Mouse (Mus musculus): Measurements from ENCODE around the gene Nr1d2.
"Not testable (repeated sequence)": the region's sequence is repeated elsewhere in the genome, so short reads cannot be mapped to it uniquely, and the experiment has no call there.

Gene Nr1d2

DNA sequence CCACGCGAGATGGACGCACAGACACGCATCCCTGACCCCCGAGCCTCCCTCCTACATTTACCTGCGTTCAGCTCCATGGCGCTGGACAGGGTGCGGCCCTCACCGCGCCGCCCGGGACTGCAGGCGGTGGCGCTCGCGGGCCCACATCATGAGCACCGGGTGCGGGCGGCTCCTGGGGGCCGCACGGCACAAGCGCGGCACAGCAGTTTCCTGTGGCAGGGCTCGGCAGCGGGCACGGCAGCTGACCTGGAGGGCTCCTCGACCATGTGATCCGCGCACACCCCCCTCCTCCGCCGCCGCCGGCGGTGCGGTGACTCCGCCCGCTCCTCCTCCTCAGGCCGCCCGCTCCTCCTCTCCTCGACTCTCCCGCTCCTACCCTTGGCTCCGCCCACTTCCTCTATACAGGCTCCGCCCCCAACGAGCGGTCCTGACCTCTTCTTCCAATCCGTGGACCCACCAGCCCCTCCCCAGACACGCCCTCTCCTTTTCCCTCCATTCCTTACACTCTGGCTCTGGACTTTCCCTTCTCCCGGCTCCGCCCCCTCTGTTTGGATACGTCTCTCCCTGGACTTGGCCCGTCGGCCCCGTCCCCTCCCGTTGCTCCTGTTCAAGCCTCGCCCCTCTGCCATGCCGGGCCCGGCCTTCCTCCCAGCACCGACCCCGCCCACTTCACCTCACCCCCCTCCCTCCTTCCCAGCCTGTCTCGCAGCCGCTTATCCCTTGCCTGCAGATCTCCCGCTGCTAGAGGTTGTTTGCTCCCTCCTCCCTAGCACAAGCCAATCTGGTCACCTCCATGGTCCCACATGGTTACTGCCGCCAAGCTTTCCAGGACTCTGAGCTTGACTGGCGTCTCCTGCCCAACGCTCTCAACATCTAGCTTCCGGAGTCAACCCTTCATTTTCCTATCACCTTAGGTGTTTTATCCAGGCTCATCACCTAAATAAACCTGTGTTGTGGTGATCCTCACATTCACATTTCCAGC, at the start of gene Nr1d2:
TSS of gene Nr1d2 (minus strand) at position 378 of the 982 bp plus-strand sequence.
- peak; percentile 98 for DNase-seq (ENCODE audit: low spot score)

DNA sequence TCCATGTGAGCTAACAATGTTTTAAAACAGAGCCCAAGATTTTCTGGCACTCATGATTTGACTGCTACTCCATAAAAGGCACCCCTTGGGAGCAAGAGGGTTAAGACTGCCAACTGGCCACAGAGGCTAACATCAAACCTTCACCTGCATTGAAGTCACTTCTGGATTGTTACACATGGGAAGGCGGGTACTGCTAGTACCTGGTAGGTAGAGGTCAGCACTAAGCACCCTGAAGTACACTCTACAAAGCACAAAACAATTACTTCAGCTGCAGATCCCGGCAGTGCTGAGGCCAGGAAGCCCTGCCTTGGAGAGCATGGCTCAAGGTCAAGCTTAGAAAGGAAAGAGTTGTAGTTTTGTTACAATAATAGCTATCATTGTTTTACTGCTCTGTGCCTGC, 48.5 kb upstream of the Nr1d2 start:
- no peak for DNase-seq (ENCODE audit: low spot score)

DNA sequence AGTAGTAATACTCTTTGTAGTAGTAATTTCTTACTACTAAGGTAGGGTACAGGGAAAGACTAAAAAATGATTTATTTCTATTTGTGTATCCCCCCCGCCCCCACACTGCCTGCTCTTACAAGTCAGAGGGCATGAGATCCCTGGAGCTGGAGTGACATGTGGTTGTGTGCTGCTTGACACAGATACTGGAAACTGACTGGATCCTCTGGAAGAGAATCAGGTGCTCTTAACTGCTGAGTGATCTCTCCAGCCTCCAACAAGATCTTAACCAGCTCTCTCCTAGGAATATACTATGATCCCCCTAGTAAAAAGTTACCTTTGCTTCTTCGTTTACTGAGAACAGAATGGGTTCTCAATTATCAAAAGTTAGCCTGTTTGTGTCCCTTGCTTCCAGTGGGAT, 47.5 kb upstream of the Nr1d2 start:
- DNase-seq (ENCODE audit: low spot score), result no peak

DNA sequence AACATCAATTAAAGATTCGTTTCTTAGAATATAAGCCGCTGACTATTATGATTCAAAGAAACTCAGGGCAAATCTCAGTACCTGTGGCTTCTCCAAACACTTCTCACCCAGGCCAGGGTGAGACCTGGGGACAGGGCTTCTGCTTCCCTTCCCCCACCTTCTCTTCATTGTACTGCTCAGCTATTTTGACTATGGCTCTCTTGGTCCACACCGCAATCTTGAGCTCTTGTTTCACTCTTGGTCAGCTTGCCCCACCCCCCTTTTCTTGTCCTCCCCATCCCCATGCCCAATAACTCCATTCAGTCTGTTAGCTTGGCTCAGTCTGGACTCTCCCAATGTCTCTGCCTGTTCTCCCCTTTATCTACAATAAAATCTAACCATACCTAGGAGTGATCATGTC, 46.5 kb upstream of the Nr1d2 start:
- DNase-seq (ENCODE audit: low spot score), result no peak

DNA sequence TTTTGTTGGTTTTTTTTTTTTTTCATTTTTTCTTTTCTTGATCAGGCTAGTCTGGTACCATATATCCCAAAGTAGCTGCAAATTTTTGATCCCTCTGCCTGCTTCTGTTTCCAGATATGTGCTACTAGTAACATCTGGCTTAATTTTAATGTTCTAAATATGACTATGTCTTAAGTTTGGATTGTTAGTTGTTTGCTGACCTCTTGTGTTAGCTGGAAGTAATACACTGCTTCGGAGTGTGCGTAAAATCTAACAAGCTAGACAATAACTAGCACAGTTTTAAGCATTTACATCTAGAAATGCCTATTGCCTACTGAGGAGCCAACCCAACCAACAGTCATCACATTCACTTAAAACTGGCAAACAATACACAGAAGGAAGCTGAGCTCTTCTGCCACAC, 45.7 kb upstream of the Nr1d2 start:
- no peak for DNase-seq (ENCODE audit: low spot score)

DNA sequence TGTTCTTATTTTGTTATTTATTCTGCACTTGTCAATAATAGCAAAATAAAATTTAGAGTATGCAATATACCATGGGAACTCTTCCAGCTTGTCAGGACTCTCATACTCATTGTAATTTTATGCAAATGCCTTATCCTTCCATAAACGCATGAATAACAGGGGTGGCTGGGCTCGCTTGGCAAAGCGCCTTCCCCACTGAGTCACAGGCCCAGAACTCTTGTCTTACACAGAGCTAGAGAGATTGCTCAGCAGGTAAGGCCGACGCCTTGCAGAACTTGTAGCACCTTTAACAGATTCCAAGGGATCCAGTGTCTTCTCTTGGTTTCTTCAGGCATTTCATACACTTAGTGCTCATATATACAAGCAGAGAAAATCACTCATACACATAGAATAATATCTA, 41.4 kb upstream of the Nr1d2 start:
- no peak for DNase-seq (ENCODE audit: low spot score)

DNA sequence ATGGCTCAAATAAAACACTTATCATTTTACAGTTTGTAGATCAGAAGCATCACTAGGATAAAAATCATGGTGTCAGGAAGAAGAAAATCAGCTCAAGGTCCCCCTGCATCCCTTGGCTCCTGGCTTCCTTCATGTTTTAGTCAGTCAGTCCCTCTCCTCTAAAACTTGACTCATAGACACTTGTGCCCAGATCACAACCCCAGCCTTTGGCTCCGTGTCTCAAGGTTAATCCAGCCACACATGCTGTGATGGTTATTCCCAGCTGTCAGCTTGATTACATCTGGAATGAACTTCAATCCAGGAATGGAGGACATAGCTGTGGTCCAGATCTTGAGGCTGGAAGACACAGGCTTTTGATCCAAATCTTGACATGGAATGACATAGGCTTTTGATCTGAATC, 35.6 kb upstream of the Nr1d2 start:
- DNase-seq (ENCODE audit: low spot score), result no peak

DNA sequence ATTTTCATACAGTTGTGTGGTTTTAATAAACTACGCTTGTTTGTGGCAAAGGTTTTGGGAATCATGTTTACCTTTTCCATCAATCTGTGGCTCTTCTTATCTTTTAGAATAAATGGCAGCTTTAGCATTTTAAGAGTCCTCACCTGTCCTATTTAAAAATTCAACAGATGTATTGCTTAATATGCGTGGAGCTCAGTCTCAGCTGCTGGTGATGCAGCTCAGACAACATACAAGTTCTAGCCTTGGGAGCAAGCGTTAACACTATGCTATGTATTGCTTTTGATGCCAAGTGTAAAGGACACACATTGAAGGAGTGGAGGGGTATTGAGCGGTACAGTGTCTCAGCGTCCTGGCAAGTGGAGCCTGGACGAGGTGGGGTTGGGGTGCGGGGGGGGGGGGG, 32.7 kb upstream of the Nr1d2 start:
- DNase-seq (ENCODE audit: low spot score), result no peak

DNA sequence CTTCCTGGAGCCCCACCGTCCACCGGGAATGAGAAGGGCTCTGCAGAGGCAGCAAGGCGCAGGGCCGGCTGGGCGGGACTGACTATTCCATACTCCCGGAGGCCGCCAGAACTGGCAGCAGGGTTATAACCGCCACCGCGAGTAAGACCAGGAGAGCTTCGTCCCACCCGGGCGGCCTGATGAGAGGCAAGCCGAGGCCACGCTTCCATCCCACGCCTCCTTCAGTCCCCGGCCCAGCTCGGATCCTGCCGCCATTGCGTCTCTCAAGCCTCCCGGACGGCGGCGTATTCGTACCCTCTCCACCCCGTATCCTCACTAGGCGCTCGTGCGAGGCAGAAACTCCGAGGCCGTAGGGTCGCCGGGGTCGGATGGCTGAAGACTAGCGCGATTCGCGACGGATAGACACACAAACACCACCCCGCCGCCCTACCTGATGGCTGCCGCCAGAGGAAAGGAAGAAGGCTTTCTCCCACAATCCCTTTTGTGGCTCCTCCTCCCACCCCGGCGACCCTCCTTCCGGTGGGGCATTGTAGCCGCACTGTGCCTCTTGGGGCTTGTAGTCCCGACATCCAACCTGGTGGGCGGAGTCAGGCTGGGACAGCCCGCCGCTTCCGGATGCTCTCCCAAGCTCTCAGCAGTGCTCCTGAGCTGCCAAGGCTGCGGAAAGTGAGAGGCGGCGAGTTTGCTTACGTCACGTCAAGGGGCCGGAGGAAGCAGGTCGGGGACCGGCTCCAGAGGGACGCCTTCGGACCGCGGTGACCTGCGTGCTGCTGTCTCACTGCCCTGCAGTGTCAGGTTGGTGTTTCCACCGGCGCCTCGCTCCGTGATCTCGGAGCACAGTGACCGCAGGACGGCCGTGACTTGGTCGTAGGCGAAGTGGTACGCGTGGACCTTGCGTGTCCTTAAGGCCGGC, 31.9 kb upstream of the Nr1d2 start, which contains the start of the genes Nkiras1 and Rpl15:
TSS of gene Nkiras1 (plus strand) at position 608 of the 913 bp plus-strand sequence.
TSS of gene Rpl15 (minus strand) at position 863 of the 913 bp plus-strand sequence.
- DNase-seq (ENCODE audit: low spot score), result peak; percentile 92

DNA sequence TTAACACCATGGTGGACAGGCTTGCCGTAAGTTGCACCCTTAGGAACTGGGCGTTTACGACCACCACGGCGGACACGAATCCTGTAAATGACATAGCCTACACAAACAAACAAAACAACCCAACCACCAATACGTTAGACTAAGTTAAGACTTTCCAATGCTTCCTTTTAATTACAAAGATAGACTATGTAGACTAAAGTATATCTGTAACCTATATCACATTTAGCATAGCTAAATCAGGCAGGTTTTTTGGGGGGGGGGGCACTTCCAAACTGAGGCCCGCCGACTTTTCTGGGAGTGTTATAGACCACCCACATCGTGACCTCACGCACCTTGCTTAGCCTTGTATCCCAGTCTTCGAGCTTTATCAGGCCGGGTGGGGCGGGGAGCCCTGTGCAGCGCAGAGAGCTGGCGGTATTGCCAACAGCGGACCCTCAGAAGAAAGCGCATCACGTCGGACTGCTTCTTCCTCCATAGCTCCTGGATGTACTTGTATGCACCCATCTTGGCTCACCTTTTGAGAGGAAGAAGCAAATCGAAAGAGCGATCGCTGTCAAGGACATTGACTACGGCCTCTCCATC, 31.1 kb upstream of the Nr1d2 start:
- not testable (repeated sequence) for DNase-seq (ENCODE audit: low spot score)

DNA sequence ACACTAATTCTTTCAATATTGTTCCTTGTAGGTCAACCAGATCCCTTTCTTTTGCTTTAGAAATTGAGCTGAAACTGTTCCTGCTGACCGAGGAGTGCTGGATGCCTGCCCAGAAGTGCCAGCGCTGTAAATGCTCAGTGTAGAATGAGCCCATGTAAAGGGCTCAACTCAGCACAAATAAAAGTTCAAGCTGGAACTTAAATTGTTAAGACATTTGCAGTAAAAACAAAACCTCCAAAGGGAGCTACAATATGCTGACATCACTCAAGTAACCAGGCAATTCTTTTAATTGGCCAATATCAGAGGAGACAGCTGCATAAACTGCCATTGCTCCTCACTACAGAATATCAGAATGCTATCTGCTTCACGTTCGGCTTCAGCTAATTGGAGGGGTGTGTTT, 24.5 kb upstream of the Nr1d2 start:
- no peak for DNase-seq (ENCODE audit: low spot score)

DNA sequence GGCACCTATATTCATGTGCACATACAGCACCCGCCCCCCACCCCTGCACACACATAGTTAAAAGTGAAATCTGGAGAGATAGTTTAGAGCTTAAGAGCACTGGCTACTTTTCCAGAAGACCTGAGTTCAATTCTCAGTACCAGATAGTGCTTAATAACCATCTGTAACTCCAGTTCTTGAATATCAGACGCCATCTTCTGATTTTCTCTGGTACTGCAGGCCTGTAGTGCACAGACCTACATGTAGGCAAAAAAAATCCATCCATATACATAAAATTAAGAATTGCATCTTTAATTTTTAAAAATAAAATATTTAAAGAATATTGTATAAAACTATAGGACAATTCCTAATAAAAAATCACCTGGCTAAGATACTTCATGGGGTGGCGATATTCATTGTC, 22.3 kb upstream of the Nr1d2 start:
- no peak for DNase-seq (ENCODE audit: low spot score)

DNA sequence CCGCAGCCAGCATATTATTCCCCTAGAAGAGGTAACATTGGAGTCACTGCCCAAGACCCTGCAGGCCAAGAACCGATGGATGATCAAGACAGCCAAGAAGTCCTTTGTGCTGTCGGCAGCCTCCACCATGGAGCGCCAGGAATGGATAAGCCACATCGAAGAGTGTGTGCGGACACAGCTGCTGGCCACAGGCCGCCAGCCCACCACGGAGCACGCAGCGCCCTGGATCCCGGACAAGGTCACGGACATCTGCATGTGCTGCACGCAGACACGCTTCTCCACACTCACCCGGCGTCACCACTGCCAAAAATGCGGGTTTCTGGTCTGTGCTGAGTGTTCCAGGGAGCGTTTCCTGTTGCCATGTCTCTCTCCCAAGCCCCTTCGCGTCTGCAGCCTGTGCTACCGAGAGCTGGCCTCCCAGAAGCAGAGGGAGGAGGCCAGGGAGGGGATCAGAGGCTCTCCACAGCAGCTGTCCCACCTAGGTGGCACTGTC, 3.8 kb upstream of the Nr1d2 start:
- no peak for DNase-seq (ENCODE audit: low spot score)

DNA sequence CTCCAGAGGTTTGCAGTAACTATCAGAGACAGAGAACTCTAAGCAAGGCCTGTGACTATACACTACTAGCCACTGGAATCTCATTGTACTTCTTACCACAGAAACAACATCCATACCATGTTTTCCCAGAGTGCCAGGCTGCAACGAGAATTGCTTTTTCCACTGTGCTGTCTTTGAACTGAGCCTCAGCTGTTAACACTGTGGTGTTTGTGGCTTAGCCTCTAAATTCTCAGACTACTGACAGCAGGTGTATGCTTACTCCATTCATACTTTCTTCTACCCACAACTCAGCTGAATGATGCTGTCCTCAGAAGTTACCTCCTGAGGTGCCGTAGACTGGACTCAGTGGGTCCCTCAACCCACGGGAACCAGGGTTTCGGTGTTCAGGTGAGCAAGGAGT, 2.9 kb upstream of the Nr1d2 start:
- no peak for DNase-seq (ENCODE audit: low spot score)

DNA sequence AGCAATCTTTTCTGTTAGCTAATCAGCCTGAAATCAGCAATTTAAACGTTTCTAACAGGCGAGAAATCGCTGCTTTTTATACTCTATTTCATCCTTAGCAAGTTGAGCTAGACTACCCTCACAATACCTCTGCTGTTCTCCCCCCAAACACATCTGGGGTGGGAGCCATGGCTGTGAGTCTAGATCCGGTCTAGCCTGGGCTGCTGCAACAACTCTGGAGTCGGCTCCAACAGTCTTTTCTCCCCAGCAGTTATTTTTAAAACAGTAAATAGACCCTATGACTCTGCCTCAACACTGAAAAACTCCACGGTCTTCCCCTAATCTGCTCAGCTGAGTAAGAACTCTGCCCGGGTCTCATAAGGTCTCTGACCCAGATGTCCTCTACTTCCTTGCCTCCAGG, 1.2 kb upstream of the Nr1d2 start:
- no peak for DNase-seq (ENCODE audit: low spot score)

DNA sequence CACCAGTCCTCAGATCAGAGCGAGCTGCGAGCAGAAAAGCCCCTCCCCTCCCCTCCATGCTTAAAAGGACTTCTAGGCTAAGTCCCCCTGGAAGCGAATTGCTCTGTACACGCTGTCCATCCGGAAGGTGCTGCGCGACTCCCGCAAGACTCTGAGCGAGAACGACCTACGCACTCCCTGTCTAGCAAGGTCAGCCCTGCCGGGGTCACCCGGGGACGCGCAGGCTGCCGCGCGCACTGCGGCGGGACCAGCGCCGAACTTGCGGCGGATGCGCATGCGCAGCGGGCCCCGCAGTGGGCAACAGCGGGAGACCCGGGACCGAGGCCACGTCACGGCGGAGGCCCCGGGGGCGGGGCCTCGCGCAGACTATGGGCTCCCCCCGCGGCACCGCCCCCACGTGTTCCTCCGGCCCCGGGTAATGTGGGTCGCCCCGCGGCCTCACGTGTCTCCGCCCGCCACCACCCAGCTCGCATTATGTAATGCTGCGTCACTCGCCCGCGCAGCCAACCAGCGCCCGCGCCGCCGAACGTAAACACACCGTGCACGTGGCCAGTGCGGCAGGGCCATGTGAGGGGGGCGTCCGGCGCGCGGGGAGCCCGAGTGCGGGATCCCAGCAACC, 687 bp downstream of the Nr1d2 start:
- peak; percentile 96 for DNase-seq (ENCODE audit: low spot score)

DNA sequence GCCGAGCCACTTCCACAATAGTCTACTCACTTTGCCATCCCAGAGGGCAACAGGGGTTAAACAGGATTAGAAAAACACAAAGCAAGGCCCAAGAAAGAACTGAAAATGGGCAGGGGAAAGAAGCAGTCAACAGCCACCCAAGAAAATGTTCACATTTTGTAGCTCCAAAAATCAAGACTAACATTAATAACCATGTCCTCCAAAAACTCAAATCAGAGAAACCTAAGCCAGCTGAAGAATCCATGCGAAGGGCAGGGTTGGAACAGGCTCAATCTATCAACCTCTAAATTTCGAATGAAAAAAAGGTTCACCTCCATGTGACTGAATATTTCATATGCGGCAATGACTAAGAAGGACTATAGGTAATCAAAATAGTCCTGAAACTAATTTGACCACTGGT, 1.5 kb downstream of the Nr1d2 start:
- no peak for DNase-seq (ENCODE audit: low spot score)

DNA sequence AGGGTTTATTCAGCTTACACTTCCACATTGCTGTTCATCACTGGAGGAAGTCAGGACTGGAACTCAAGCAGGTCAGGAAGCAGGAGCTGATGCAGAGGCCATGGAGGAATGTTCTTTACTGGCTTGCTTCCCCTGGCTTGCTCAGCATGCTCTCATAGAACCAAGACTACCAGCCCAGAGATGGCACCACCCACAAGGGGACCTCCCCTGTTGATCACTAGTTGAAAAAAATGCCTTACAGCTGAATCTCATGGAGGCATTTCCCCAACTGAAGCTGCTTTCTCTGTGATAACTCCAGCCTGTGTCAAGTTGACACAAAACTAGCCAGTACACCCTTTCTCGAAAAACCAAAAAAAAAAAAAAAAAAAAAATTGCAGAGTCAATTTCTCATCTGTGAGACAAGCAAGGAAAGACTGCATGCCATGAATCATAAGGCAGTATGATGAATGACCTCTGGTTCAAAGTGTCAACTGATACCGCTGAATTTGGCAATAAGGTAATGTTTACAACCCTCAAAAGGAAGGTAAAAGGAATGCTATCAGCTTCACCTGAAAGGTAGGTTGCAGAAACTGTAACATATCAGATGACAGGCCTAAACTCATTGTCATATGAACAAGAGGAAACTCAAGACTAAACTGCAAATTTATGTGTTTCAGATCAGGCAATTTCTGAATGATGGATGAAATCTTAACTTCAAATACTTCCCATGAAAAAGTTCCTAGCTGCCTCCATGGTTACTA, 2.3 kb downstream of the Nr1d2 start:
- not testable (repeated sequence) for DNase-seq (ENCODE audit: low spot score)

DNA sequence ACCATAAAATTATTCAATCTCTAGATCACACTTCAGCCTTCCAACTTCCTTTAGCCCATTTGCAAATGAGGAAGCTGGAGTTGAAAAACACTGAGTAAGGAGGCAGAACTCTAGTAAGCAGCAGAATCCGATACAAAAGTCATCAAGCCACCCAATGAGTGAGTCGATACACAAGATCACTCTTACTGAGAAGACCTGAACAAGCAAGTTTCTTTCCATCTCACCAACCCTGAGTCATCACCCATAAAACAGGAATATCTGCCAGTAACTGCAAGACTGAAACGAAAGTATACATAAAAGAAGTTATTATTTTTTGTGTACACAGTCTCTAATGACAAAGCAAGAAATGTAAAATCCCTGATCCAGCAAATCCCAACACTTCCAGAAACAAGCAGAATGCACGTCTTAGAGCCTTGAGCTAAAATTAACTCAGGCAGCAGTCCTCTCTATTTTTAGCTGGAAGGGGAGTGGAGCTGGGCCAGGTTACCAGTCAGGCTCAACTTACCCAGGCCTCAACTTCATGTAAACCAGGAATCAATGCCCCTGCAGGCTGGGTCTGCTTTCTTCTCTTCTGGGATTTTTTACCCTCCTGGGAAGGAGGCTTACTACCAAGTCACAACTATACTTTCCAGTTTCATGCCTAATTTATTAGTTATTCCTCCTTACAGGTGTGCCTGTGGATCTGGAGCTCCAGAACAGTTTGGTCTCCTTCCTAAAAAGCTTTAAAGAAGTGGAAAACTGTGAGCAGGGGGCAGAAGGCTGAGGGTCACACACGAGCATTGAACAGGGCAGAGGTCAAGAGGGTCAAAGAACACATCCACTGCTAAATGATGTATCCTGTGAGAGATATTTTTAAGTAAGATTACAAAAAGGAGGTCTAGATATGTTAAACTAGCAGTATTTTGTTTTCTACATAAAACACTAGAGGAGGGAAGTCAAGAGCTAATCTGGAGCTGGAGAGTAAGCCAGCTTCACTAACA, 4.7 kb downstream of the Nr1d2 start:
- no peak for DNase-seq (ENCODE audit: low spot score)

DNA sequence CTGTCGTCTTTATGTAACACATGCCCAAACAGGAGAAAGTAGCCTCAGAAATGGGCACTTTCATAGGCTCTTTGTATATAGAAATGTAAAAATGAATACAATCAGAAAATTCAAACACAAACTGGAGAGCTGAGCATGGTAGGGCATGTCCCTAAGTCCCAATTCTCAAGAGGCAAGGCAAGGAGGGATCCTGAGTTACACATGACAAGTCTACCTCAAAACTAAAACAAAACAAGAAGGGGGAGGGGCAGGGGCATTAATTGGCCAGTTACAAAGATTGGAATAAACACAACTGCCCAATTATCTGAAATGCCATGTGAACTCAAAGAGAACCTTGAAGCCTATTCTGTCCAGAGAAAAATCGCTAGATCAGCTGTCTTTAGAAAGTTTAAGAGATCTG, 5.9 kb downstream of the Nr1d2 start:
- DNase-seq (ENCODE audit: low spot score), result no peak
